Mouse (Mus musculus) large intestine, adult 2 months (tissue): ENCODE measurements around the gene Grik3. TPM values are rescaled to one million over a fixed set of nuclear protein-coding genes. Genes with fewer than 3 reads are reported as not detected.

ENCODE experiments used
- DNase-seq: peaks from one replicate; pipeline ENCODE4 v3.0.0-alpha.2; 2012; ENCODE audit warnings: low read depth, low spot score
- WGBS: fragments of 180-500 bp; shearing (Covaris S2); methylation state at CpG from one replicate; pipeline ENCODE4 v1.1.7; 2018; 5-methylcytosine and 5-hydroxymethylcytosine counted together
- polyA plus RNA-seq: library from polyadenylated mRNA; depleted of rRNA; stranded (reverse); fragments of >200 nt; gene quantifications from 2 replicates; pipeline ENCODE4 v1.2.3, GENCODE M21; 2012

The Grik3 gene
- polyA plus RNA-seq, 1 experiment: 0.17 TPM

GRCm38 (mm10) chr4:125745902-125746301 is 255.4 kb downstream of the Grik3 start:
- 42% methylated on average over 3 of the region's 3 CpGs for WGBS
- no peak for DNase-seq

GRCm38 (mm10) chr4:125756393-125756792 is 265.9 kb downstream of the Grik3 start:
- no peak for DNase-seq
- 75% methylated on average over 5 of the region's 5 CpGs for WGBS

- no peak for DNase-seq
- WGBS: 74% methylated on average over 4 of the region's 4 CpGs
Observed at GRCm38 (mm10) chr4:125760326-125760725, 269.8 kb downstream of the Grik3 start.

GRCm38 (mm10) chr4:125763056-125763455 is 272.6 kb downstream of the Grik3 start:
- DNase-seq: no peak
- WGBS: 25% methylated on average over 5 of the region's 5 CpGs
